Mouse (Mus musculus): ENCODE data around the gene Rdh9. TPM values are rescaled to one million over a fixed set of nuclear protein-coding genes. Genes with fewer than 3 reads are reported as not detected.

The Rdh9 gene
- polyA plus RNA-seq, 1 experiment from 2014 or later = 0.10 TPM

GRCm38 (mm10) chr10:127744661-127745060 lies 31.5 kb upstream of the Rdh9 start:
- Histone ChIP-seq H3K9ac (replicated peaks; ENCODE audit: low read depth) (no peak overlapping the region), H3K4me1 (ENCODE audit: insufficient read depth, low read depth, low read length) (peaks cover 10% of the 10 kb centered on the region; the same call in 1 of the 2 replicates), H3K27me3 (replicated peaks; ENCODE audit: insufficient read depth, low read length) (no peaks in the 10 kb centered on the region), H3K27ac (ENCODE audit: low read length) (no peak overlapping the region), H3K9me3 (ENCODE audit: low read length) (no peaks in the 10 kb centered on the region), H3K4me3 (ENCODE audit: low read depth, low read length) (no peak overlapping the region), H3K4me2 (replicated peaks; ENCODE audit: low read depth, low read length) (no peak overlapping the region), H3K36me3 (ENCODE audit: insufficient read depth, low read length) (peaks cover 43% of the 10 kb centered on the region; the same call in 1 of the 2 replicates)
- DNase-seq (ENCODE audit: low spot score) = peak; percentile 57
- ATAC-seq = peak; percentile 31; the same call in 1 of the 2 replicates
- TF ChIP-seq EP300 (IDR thresholded peaks at IDR 0.05) = no peak
- TF ChIP-seq CTCF (IDR thresholded peaks at IDR 0.05) = peak; percentile 70
- WGBS = 68% methylated on average over 5 of the region's 5 CpGs

- no peaks in the 10 kb centered on the region for H3K9me3 ChIP-seq (ENCODE audit: low read length)
- peaks cover 43% of the 10 kb centered on the region; the same call in 1 of the 2 replicates for H3K36me3 ChIP-seq (ENCODE audit: insufficient read depth, low read length)
- no peak for TF ChIP-seq CTCF (IDR thresholded peaks at IDR 0.05)
- H3K4me2 ChIP-seq (replicated peaks; ENCODE audit: low read depth, low read length) = no peak overlapping the region
- peaks cover 3% of the 10 kb centered on the region; the same call in 1 of the 2 replicates for H3K4me1 ChIP-seq (ENCODE audit: insufficient read depth, low read depth, low read length)
- no peak overlapping the region for H3K4me3 ChIP-seq (ENCODE audit: low read depth, low read length)
- no peak overlapping the region for H3K27ac ChIP-seq (ENCODE audit: low read length)
- 72% methylated on average over 5 of the region's 5 CpGs for WGBS
- no peak for ATAC-seq
- no peak for DNase-seq (ENCODE audit: low spot score)
- no peak overlapping the region for H3K9ac ChIP-seq (replicated peaks; ENCODE audit: low read depth)
- no peaks in the 10 kb centered on the region for H3K27me3 ChIP-seq (replicated peaks; ENCODE audit: insufficient read depth, low read length)
Measured at GRCm38 (mm10) chr10:127745886-127746285, 30.3 kb upstream of the Rdh9 start.

GRCm38 (mm10) chr10:127747254-127747653 lies 28.9 kb upstream of the Rdh9 start:
- no peak for TF ChIP-seq EP300 (IDR thresholded peaks at IDR 0.05)
- TF ChIP-seq CTCF (IDR thresholded peaks at IDR 0.05) = no peak
- no peaks in the 10 kb centered on the region for H3K27me3 ChIP-seq (replicated peaks; ENCODE audit: insufficient read depth, low read length)
- 90% methylated on average over 8 of the region's 8 CpGs for WGBS
- ATAC-seq = no peak
- H3K36me3 ChIP-seq (ENCODE audit: insufficient read depth, low read length) = peaks cover 37% of the 10 kb centered on the region; the same call in 1 of the 2 replicates
- H3K27ac ChIP-seq (ENCODE audit: low read length) = no peak overlapping the region; the same call in 1 of the 2 replicates
- DNase-seq (ENCODE audit: low spot score) = no peak
- no peak overlapping the region for H3K4me3 ChIP-seq (ENCODE audit: low read depth, low read length)
- H3K9ac ChIP-seq (replicated peaks; ENCODE audit: low read depth) = no peak overlapping the region
- H3K4me1 ChIP-seq (ENCODE audit: insufficient read depth, low read depth, low read length) = peaks cover 3% of the 10 kb centered on the region; the same call in 1 of the 2 replicates
- H3K9me3 ChIP-seq (ENCODE audit: low read length) = no peaks in the 10 kb centered on the region
- no peak overlapping the region for H3K4me2 ChIP-seq (replicated peaks; ENCODE audit: low read depth, low read length)

GRCm38 (mm10) chr10:127748847-127749612 lies 27.2 kb upstream of the Rdh9 start:
- DNase-seq (ENCODE audit: low spot score) (peak; percentile 63), ATAC-seq (peak; percentile 79)
- TF ChIP-seq CTCF (IDR thresholded peaks at IDR 0.05) (no peak), EP300 (IDR thresholded peaks at IDR 0.05) (peak; percentile 78)
- Histone ChIP-seq H3K27me3 (replicated peaks; ENCODE audit: insufficient read depth, low read length) (no peaks in the 10 kb centered on the region), H3K4me2 (replicated peaks; ENCODE audit: low read depth, low read length) (peak overlapping the region; percentile 48), H3K9me3 (ENCODE audit: low read length) (no peaks in the 10 kb centered on the region), H3K9ac (replicated peaks; ENCODE audit: low read depth) (no peak overlapping the region), H3K27ac (ENCODE audit: low read length) (peak overlapping the region; percentile 43; the same call in 1 of the 2 replicates), H3K4me1 (ENCODE audit: insufficient read depth, low read depth, low read length) (peaks cover 3% of the 10 kb centered on the region; the same call in 1 of the 2 replicates), H3K4me3 (ENCODE audit: low read depth, low read length) (peak overlapping the region; percentile 15; the same call in 1 of the 2 replicates), H3K36me3 (ENCODE audit: insufficient read depth, low read length) (peaks cover 20% of the 10 kb centered on the region; the same call in 1 of the 2 replicates)
- WGBS = 8% methylated on average over 7 of the region's 8 CpGs

- ATAC-seq (no peak), DNase-seq (ENCODE audit: low spot score) (no peak)
- TF ChIP-seq CTCF (IDR thresholded peaks at IDR 0.05) (no peak), EP300 (IDR thresholded peaks at IDR 0.05) (no peak)
- no peak overlapping the region for H3K9ac ChIP-seq (replicated peaks; ENCODE audit: low read depth)
- 53% methylated on average over 24 of the region's 24 CpGs for WGBS
- peak overlapping the region; percentile 35; the same call in 1 of the 2 replicates for H3K27ac ChIP-seq (ENCODE audit: low read length)
- peaks cover 3% of the 10 kb centered on the region; the same call in 1 of the 2 replicates for H3K4me1 ChIP-seq (ENCODE audit: insufficient read depth, low read depth, low read length)
- H3K4me2 ChIP-seq (replicated peaks; ENCODE audit: low read depth, low read length) = peak overlapping the region; percentile 48
- H3K4me3 ChIP-seq (ENCODE audit: low read depth, low read length) = peak overlapping the region; percentile 15
- H3K36me3 ChIP-seq (ENCODE audit: insufficient read depth, low read length) = 0 out of 2 replicates have a peak, but pooled peaks cover 16% of the 10 kb centered on the region
- H3K9me3 ChIP-seq (ENCODE audit: low read length) = no peaks in the 10 kb centered on the region
- no peaks in the 10 kb centered on the region for H3K27me3 ChIP-seq (replicated peaks; ENCODE audit: insufficient read depth, low read length)
Measured at GRCm38 (mm10) chr10:127750136-127750777, 25.9 kb upstream of the Rdh9 start.

GRCm38 (mm10) chr10:127751548-127751947 lies 24.6 kb upstream of the Rdh9 start, which contains the start of gene Gpr182:
Gpr182 (minus strand) TSS chr10:127751732.
- Histone ChIP-seq H3K4me2 (replicated peaks; ENCODE audit: low read depth, low read length) (peak within 1 kb of the TSS; percentile 48), H3K4me1 (ENCODE audit: insufficient read depth, low read depth, low read length) (peaks cover 7% of the 10 kb centered on the region; the same call in 1 of the 2 replicates), H3K36me3 (ENCODE audit: insufficient read depth, low read length) (0 out of 2 replicates have a peak, but pooled peaks cover 11% of the 10 kb centered on the region), H3K9ac (replicated peaks; ENCODE audit: low read depth) (no peak within 1 kb of the TSS), H3K27me3 (replicated peaks; ENCODE audit: insufficient read depth, low read length) (no peaks in the 10 kb centered on the region), H3K9me3 (ENCODE audit: low read length) (no peaks in the 10 kb centered on the region), H3K4me3 (ENCODE audit: low read depth, low read length) (peak within 1 kb of the TSS; percentile 15), H3K27ac (ENCODE audit: low read length) (0 out of 2 replicates have a peak within 1 kb of the TSS, but pooled peaks have one; percentile 6)
- 28% methylated on average over 8 of the region's 8 CpGs for WGBS
- DNase-seq (ENCODE audit: low spot score) = peak; percentile 58
- ATAC-seq = peak; percentile 70
- TF ChIP-seq CTCF (IDR thresholded peaks at IDR 0.05) = no peak
- peak; percentile 55 for TF ChIP-seq EP300 (IDR thresholded peaks at IDR 0.05)

All from lung, postnatal 0 days (tissue).